Mouse (Mus musculus) stomach, embryonic 15.5 days (tissue): ENCODE data around the gene Dnm1. TPM values are rescaled to one million over a fixed set of nuclear protein-coding genes. Genes with fewer than 3 reads are reported as not detected.

Source experiments
- ATAC-seq: fragments of 200-750 bp; cut with Nextera tagmentation; 2 replicates; pipeline ENCODE4 v1.8.0; 2017; ENCODE audit warnings: low read depth, moderate number of reproducible peaks, moderate TSS enrichment; ENCODE audit not compliant: insufficient read depth, low FRiP score
- H3K27ac ChIP-seq: fragments of 300-500 bp; sonication (generic); 2 replicates; pipeline ENCODE4 v1.5.1; 2015; ENCODE audit warnings: mild to moderate bottlenecking, inconsistent platforms
- H3K27me3 ChIP-seq: fragments of 300-500 bp; sonication (generic); replicated peaks from 2 replicates; pipeline ENCODE4 v1.6.1; 2015; ENCODE audit warnings: inconsistent platforms
- H3K36me3 ChIP-seq: fragments of 300-500 bp; sonication (generic); 2 replicates; pipeline ENCODE4 v1.6.1; 2015; ENCODE audit warnings: inconsistent platforms
- H3K4me1 ChIP-seq: fragments of 300-500 bp; sonication (generic); 2 replicates; pipeline ENCODE4 v1.6.1; 2015; ENCODE audit warnings: inconsistent platforms
- H3K4me2 ChIP-seq: fragments of 300-500 bp; sonication (generic); 2 replicates; pipeline ENCODE4 v1.6.1; 2015; ENCODE audit warnings: mild to moderate bottlenecking, inconsistent platforms
- H3K4me3 ChIP-seq: fragments of 300-500 bp; sonication (generic); replicated peaks from 2 replicates; pipeline ENCODE4 v1.5.1; 2015; ENCODE audit warnings: inconsistent platforms
- H3K9ac ChIP-seq: fragments of 300-500 bp; sonication (generic); 2 replicates; pipeline ENCODE4 v1.6.1; 2015; ENCODE audit warnings: inconsistent platforms
- H3K9me3 ChIP-seq: fragments of 300-500 bp; sonication (generic); 2 replicates; pipeline ENCODE4 v1.6.1; 2016; ENCODE audit warnings: inconsistent platforms
- WGBS: fragments of 180-500 bp; shearing (Covaris S2); methylation state at CpG from one replicate; pipeline ENCODE4 v1.1.7; 2015; 5-methylcytosine and 5-hydroxymethylcytosine counted together
- polyA plus RNA-seq: library from polyadenylated mRNA; unstranded; fragments of >200 nt; fragmentation: Nextera tagmentation; extraction: Ambion mirVana; gene quantifications from 2 replicates; pipeline ENCODE4 v1.2.1, GENCODE M21; 2015

Gene Dnm1
- polyA plus RNA-seq, 1 experiment from 2014 or later = 12.1 TPM

GRCm38 (mm10) chr2:32329531-32329930 lies 23.6 kb downstream of the Dnm1 start:
- Histone ChIP-seq H3K4me2 (no peak overlapping the region), H3K4me1 (0 out of 2 replicates have a peak, but pooled peaks cover 2% of the 10 kb centered on the region), H3K27ac (peak overlapping the region; percentile 74), H3K9me3 (no peaks in the 10 kb centered on the region), H3K9ac (no peak overlapping the region), H3K36me3 (no peaks in the 10 kb centered on the region), H3K27me3 (no peaks in the 10 kb centered on the region), H3K4me3 (no peak overlapping the region)
- 34% methylated on average over 6 of the region's 6 CpGs for WGBS
- ATAC-seq = no peak

- H3K4me2 ChIP-seq = no peak overlapping the region
- no peak for ATAC-seq
- no peaks in the 10 kb centered on the region for H3K9me3 ChIP-seq
- H3K27me3 ChIP-seq = no peaks in the 10 kb centered on the region
- H3K9ac ChIP-seq = no peak overlapping the region
- 0 out of 2 replicates have a peak, but pooled peaks cover 2% of the 10 kb centered on the region for H3K4me1 ChIP-seq
- peak overlapping the region; percentile 59; the same call in 1 of the 2 replicates for H3K27ac ChIP-seq
- no peak overlapping the region for H3K4me3 ChIP-seq
- 39% methylated on average over 13 of the region's 13 CpGs for WGBS
- H3K36me3 ChIP-seq = no peaks in the 10 kb centered on the region
These were observed 24.2 kb downstream of the Dnm1 start for GRCm38 (mm10) chr2:32328911-32329460.

GRCm38 (mm10) chr2:32327200-32327599 lies 25.9 kb downstream of the Dnm1 start:
- H3K27me3 ChIP-seq = no peaks in the 10 kb centered on the region
- no peak for ATAC-seq
- whole genome bisulfite sequencing = 46% methylated on average over 4 of the region's 4 CpGs
- H3K27ac ChIP-seq = no peak overlapping the region
- H3K36me3 ChIP-seq = no peaks in the 10 kb centered on the region
- H3K4me2 ChIP-seq = no peak overlapping the region
- no peaks in the 10 kb centered on the region for H3K9me3 ChIP-seq
- H3K4me3 ChIP-seq = no peak overlapping the region
- 0 out of 2 replicates have a peak, but pooled peaks cover 2% of the 10 kb centered on the region for H3K4me1 ChIP-seq
- H3K9ac ChIP-seq = no peak overlapping the region

- no peaks in the 10 kb centered on the region for H3K9me3 ChIP-seq
- no peak for ATAC-seq
- no peaks in the 10 kb centered on the region for H3K27me3 ChIP-seq
- peaks cover 7% of the 10 kb centered on the region for H3K4me1 ChIP-seq
- H3K27ac ChIP-seq = no peak overlapping the region
- H3K36me3 ChIP-seq = no peaks in the 10 kb centered on the region
- H3K4me2 ChIP-seq = no peak overlapping the region
- no peak overlapping the region for H3K9ac ChIP-seq
- WGBS = 49% methylated on average over 7 of the region's 7 CpGs
- H3K4me3 ChIP-seq = no peak overlapping the region
These were observed 27.8 kb downstream of the Dnm1 start for GRCm38 (mm10) chr2:32325342-32325741.

GRCm38 (mm10) chr2:32324322-32324721 lies 28.8 kb downstream of the Dnm1 start:
- H3K4me1 ChIP-seq = peaks cover 16% of the 10 kb centered on the region
- WGBS = 60% methylated on average over 4 of the region's 4 CpGs
- no peak overlapping the region for H3K9ac ChIP-seq
- H3K27ac ChIP-seq = no peak overlapping the region
- H3K36me3 ChIP-seq = no peaks in the 10 kb centered on the region
- ATAC-seq = no peak
- H3K4me2 ChIP-seq = no peak overlapping the region
- no peaks in the 10 kb centered on the region for H3K27me3 ChIP-seq
- H3K9me3 ChIP-seq = no peaks in the 10 kb centered on the region
- no peak overlapping the region for H3K4me3 ChIP-seq

- H3K4me1 ChIP-seq = peaks cover 19% of the 10 kb centered on the region
- ATAC-seq = no peak
These were observed 30.1 kb downstream of the Dnm1 start for GRCm38 (mm10) chr2:32322754-32323741.

GRCm38 (mm10) chr2:32321591-32322298 lies 31.4 kb downstream of the Dnm1 start:
- 70% methylated on average over 9 of the region's 9 CpGs for WGBS
- no peak for ATAC-seq
- no peaks in the 10 kb centered on the region for H3K27me3 ChIP-seq

More at GRCm38 (mm10) chr2:32322754-32323741, 30.1 kb downstream of the Dnm1 start:
- H3K36me3 ChIP-seq = no peaks in the 10 kb centered on the region
- no peak overlapping the region for H3K4me2 ChIP-seq
- no peaks in the 10 kb centered on the region for H3K9me3 ChIP-seq
- no peak overlapping the region for H3K9ac ChIP-seq
- no peak overlapping the region for H3K4me3 ChIP-seq
- 82% methylated on average over 7 of the region's 7 CpGs for WGBS
- H3K27ac ChIP-seq = no peak overlapping the region
- no peaks in the 10 kb centered on the region for H3K27me3 ChIP-seq

GRCm38 (mm10) chr2:32320721-32321120 lies 32.4 kb downstream of the Dnm1 start:
- 68% methylated on average over 11 of the region's 11 CpGs for WGBS
- no peak overlapping the region for H3K4me2 ChIP-seq
- no peaks in the 10 kb centered on the region for H3K27me3 ChIP-seq

More at GRCm38 (mm10) chr2:32321591-32322298, 31.4 kb downstream of the Dnm1 start:
- Histone ChIP-seq H3K4me2 (no peak overlapping the region), H3K4me1 (peaks cover 31% of the 10 kb centered on the region), H3K4me3 (no peak overlapping the region), H3K9me3 (no peaks in the 10 kb centered on the region), H3K9ac (no peak overlapping the region), H3K27ac (0 out of 2 replicates have a peak overlapping the region, but pooled peaks have one; percentile 16), H3K36me3 (no peaks in the 10 kb centered on the region)

GRCm38 (mm10) chr2:32319586-32320580 lies 33.3 kb downstream of the Dnm1 start:
- peak; percentile 8; the same call in 1 of the 2 replicates for ATAC-seq
- Histone ChIP-seq H3K9ac (no peak overlapping the region), H3K27ac (peak overlapping the region; percentile 91), H3K27me3 (no peaks in the 10 kb centered on the region), H3K9me3 (no peaks in the 10 kb centered on the region), H3K4me1 (peaks cover 42% of the 10 kb centered on the region), H3K4me3 (peak overlapping the region; percentile 49; the same call in 1 of the 2 replicates), H3K4me2 (peak overlapping the region; percentile 52), H3K36me3 (no peaks in the 10 kb centered on the region)
- 29% methylated on average over 9 of the region's 9 CpGs for WGBS

More at GRCm38 (mm10) chr2:32320721-32321120, 32.4 kb downstream of the Dnm1 start:
- Histone ChIP-seq H3K9ac (no peak overlapping the region), H3K36me3 (no peaks in the 10 kb centered on the region), H3K4me3 (no peak overlapping the region), H3K9me3 (no peaks in the 10 kb centered on the region), H3K4me1 (peaks cover 37% of the 10 kb centered on the region), H3K27ac (peak overlapping the region; percentile 91)
- no peak for ATAC-seq

GRCm38 (mm10) chr2:32318709-32319585 lies 34.2 kb downstream of the Dnm1 start:
- 59% methylated on average over 14 of the region's 14 CpGs for WGBS
- peak overlapping the region; percentile 91 for H3K27ac ChIP-seq
- H3K4me2 ChIP-seq = peak overlapping the region; percentile 52
- no peaks in the 10 kb centered on the region for H3K36me3 ChIP-seq
- no peak for ATAC-seq
- peak overlapping the region; percentile 49 for H3K4me3 ChIP-seq
- H3K4me1 ChIP-seq = peaks cover 42% of the 10 kb centered on the region
- H3K9me3 ChIP-seq = no peaks in the 10 kb centered on the region
- H3K27me3 ChIP-seq = no peaks in the 10 kb centered on the region
- peak overlapping the region; percentile 50; the same call in 1 of the 2 replicates for H3K9ac ChIP-seq
